Mouse (Mus musculus): Measurements from ENCODE around the gene Btbd9.

DNA sequence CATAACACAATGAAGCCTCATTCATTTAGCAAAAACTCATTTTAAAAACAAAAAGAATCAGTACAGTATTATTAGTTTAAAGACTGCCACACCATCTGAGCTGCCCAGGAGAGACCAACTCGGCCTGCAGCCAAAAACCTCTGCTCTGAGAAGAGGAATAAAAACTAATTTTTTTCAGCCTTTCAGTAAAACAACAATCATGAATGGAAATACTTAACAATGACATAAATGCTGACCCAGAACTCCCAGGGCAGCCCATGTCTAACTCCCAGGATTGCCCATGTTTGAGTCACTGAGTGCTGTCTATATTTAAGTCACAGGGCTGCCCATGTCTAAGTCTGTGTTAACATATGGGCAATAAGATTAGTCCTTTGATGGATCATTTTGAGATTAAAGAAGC lies 155.0 kb downstream of the Btbd9 start:
- TF ChIP-seq CTCF (IDR thresholded peaks at IDR 0.05; ENCODE audit: control insufficient read depth, insufficient read depth, low read length) (no peak), POLR2A (IDR thresholded peaks at IDR 0.05; ENCODE audit: borderline replicate concordance, control insufficient read depth, low read depth, low read length) (no peak)
